Mouse (Mus musculus): Measurements from ENCODE around the gene Hmcn2. TPM values are rescaled to one million over a fixed set of nuclear protein-coding genes. Genes with fewer than 3 reads are reported as not detected.

Hmcn2 gene
- total RNA-seq, 2 experiments from 2014 or later: 0.85 TPM; not detected in 1

- no peak for ATAC-seq (replicated peaks; ENCODE audit: low FRiP score, low TSS enrichment, poor library complexity, severe bottlenecking)
Observed at GRCm38 (mm10) chr2:31304191-31304590, 10.0 kb upstream of the Hmcn2 start.

DNA sequence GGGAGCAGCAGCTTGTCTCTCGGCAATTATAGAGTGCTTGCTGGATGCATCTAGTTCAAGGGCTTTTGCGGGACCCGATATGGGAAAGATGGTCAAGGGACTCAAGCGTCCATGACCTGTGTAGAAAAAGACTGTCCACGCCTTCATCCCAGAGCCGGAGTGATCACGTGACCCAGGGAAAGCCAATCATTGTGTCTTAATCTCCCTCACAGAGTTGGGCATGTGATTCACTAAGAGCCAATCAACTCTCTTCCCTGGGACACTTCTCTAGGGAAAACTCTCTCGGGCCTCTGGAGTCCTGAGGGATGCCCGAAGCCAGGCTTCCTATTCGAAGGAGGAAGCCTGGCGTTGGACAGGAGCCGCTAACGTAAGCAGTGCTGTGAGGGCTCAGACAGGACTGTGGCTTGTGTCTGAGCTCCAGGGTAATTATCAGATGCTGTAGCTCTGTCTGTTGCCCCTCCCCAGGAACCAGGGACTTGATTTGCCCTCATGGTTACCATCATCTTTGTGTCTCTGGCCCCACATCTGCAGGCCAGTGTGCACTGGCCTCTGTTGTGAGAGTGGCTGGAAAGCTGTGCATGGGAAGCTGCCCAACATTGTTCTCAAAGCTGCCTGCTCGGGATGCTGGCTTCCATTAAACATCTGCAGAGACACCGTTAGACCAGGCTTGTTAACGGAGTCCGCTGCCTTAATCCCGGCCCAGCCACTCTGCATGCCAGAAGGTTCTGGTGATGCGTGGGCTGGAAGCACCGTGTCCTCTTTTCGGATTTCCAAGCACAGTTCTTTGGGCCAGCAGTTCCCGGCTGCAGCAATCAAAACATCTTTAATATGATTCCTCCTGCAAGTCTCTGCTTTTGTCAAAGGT lies 9.2 kb upstream of the Hmcn2 start:
- no peak for ATAC-seq (replicated peaks; ENCODE audit: low FRiP score, low TSS enrichment, poor library complexity, severe bottlenecking)

GRCm38 (mm10) chr2:31305684-31306083 lies 8.5 kb upstream of the Hmcn2 start:
- ATAC-seq (replicated peaks; ENCODE audit: low FRiP score, low TSS enrichment, poor library complexity, severe bottlenecking): no peak

DNA sequence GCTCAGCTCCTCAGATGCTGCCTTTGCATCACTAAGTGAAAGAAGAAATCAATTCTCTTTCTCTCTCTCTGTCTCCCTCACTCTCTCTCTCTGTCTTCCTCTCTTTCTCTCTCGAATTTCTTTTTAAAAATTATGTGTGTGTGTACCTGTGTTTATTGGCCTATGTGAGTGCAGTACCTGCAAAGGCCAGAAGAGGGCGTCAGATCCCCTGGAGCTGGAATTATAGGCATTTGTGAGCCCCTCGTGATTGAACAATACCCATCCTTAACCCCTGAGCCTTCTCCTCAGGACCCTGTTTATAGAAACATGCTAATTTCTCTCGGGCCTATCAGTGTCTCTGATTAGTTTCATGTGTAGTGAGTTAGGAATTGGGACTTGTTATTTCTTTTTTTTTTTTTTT lies 6.0 kb upstream of the Hmcn2 start:
- no peak for ATAC-seq (replicated peaks; ENCODE audit: low FRiP score, low TSS enrichment, poor library complexity, severe bottlenecking)

- ATAC-seq (replicated peaks; ENCODE audit: low FRiP score, low TSS enrichment, poor library complexity, severe bottlenecking): no peak
Observed at GRCm38 (mm10) chr2:31309549-31309948, 4.7 kb upstream of the Hmcn2 start.

GRCm38 (mm10) chr2:31318162-31318561 lies 3.9 kb downstream of the Hmcn2 start:
- ATAC-seq (replicated peaks; ENCODE audit: low FRiP score, low TSS enrichment, poor library complexity, severe bottlenecking): no peak

- ATAC-seq (replicated peaks; ENCODE audit: low FRiP score, low TSS enrichment, poor library complexity, severe bottlenecking): no peak
Observed at GRCm38 (mm10) chr2:31319200-31319599, 5.0 kb downstream of the Hmcn2 start.

- ATAC-seq (replicated peaks; ENCODE audit: low FRiP score, low TSS enrichment, poor library complexity, severe bottlenecking): no peak
Observed at GRCm38 (mm10) chr2:31327186-31327585, 13.0 kb downstream of the Hmcn2 start.

DNA sequence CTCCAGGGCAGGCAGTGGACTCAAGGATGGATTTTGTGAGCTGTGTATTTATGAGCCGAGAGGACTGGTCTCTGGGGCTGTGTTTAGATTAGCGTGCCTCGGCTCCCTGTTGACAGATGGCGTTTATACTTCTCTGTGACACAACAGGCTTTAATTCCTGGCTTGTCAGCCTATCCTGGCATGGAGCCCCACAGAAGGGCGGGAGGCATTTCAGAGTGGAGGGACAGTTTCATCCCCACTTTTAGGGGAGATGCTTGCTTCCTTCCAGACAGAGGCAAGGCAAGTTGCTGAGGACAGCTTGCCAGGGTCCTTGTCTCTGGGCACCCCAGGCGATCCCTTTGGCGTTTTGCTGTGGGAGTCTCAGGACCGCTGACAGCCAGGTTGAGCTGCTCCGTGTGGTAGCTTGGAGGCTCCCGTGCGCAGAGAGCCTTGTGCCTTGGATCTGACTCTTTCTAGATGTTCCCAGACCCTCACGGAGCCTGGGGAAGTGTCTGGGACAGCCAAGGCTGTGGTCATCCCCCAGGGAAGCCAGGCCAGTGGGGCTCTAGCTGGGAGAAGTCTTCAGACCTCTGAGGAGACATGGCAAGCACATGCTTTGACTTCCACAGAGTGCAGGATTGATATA lies 23.6 kb downstream of the Hmcn2 start:
- no peak for ATAC-seq (replicated peaks; ENCODE audit: low FRiP score, low TSS enrichment, poor library complexity, severe bottlenecking)

DNA sequence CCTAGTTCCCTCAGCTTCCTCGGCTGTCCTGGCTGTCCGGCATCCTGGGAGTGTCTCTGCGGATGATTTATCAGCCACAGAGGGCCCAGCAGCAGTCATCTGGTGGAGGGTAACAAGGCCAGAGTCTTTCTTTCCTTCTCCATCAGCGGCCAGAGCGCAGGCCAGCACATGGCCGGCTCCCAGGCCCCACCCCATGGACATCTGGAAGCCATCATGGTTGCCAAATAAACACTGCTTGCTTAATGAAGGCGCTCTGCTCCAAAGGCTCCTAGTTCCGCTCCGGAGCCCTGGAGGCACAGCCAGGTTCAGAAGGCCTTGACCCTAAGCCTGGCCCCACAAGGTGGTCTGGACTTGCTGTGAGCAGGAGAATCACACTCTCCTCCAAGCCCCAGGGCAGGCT lies 25.6 kb downstream of the Hmcn2 start:
- ATAC-seq (replicated peaks; ENCODE audit: low FRiP score, low TSS enrichment, poor library complexity, severe bottlenecking): no peak

DNA sequence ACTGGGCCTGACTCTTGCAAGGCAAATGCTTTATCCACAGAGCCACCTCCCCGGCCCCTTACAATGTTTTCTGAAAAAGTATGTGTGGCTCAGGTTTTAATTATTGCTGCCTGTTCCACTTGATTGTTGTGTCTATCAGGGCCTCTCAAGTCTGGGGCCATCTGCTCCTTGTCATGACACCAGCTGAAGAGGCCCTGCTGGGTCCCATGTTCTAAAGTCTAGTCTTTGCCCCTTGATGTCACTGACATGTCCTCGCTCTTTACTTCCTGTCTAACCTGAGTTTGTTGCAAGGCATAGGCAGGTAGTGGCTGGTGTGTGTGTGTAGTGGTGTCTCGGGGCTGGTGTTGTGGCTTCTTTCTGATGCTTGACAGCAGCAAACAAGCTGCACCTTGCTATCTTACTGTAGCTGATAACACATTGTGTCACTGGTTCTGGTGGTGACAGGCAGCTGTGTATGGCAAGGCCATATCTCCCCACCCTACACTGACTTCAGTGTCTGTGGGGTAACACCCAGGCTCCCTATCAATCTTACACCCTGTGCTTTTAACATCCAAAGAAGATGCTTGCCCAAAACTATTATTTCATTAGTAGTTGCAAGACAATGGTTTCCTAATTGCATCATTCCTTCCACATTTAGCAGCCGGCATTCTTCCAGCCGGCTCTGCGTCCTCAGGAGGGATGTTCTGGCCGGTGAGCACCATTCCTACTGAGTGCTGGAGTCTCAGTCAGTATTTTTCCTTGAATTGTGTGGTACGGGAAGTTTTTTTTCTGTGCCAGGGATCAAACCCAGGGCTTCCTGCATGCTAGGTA lies 27.7 kb downstream of the Hmcn2 start:
- ATAC-seq (replicated peaks; ENCODE audit: low FRiP score, low TSS enrichment, poor library complexity, severe bottlenecking): no peak

GRCm38 (mm10) chr2:31346096-31346495 lies 31.9 kb downstream of the Hmcn2 start:
- peak; percentile 65; the same call in 1 of the 2 replicates for ATAC-seq (replicated peaks; ENCODE audit: low FRiP score, low TSS enrichment, poor library complexity, severe bottlenecking)

DNA sequence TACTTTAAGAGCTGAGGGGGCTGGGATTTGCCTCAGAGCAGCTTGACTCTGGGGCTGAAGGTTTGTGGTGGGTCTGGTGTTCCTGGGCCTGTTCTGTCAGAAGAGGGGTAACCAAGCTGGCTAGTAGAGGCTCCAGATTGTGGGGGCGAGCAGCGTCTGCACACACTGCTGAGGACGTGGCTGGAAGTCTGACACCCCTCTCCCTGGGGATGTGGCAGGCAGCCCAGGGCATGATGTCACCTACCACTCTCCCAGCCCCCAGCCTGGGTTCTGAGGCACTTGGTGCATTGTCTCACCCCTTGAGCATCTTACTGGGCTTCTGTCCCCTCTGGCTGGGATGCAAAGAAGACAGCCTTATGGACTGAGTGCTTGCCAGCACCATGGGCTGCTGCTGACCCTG lies 34.2 kb downstream of the Hmcn2 start:
- ATAC-seq (replicated peaks; ENCODE audit: low FRiP score, low TSS enrichment, poor library complexity, severe bottlenecking): no peak

GRCm38 (mm10) chr2:31348850-31349249 lies 34.6 kb downstream of the Hmcn2 start:
- ATAC-seq (replicated peaks; ENCODE audit: low FRiP score, low TSS enrichment, poor library complexity, severe bottlenecking): no peak

DNA sequence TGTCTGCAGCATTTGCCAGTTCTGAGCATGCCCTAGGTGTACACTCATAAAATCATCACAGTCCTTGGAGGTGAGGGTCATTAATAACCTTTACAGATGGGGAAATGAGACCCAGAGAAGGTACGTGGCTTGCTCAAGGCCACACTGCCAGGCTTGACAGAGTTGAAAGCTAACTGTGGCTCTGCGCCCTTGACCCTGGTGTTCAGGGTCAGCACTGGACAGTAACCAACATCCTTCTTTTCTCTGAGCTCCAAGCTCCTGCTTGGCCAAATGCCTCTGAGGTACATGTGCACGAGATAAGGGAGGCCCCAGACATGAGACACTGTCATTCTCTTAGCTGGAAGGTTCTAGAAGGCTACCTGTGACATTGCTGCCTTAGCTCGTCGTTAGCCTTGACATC lies 42.6 kb downstream of the Hmcn2 start:
- ATAC-seq (replicated peaks; ENCODE audit: low FRiP score, low TSS enrichment, poor library complexity, severe bottlenecking): no peak

- no peak for ATAC-seq (replicated peaks; ENCODE audit: low FRiP score, low TSS enrichment, poor library complexity, severe bottlenecking)
Observed at GRCm38 (mm10) chr2:31359316-31359715, 45.1 kb downstream of the Hmcn2 start.

GRCm38 (mm10) chr2:31367186-31367585 lies 53.0 kb downstream of the Hmcn2 start:
- ATAC-seq (replicated peaks; ENCODE audit: low FRiP score, low TSS enrichment, poor library complexity, severe bottlenecking): no peak

DNA sequence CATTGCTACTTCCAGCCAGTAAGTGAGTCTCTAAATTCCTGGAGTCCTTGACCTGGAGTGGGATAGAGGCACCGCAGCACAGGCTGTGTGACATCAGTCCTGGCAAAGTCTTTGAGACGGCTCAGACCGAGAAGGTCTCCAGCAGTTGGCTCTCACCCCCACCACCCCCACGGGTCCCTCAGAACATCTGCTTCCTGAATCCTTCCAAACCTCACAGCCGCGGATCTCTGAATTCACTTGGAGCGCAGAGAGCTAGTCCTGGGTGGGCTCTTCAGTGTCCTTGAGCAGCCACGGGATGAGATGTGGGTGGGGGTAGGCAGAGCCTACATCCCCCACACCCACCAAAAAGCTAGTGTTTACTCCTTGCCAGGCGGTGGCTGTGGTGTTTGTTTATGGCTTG lies 57.2 kb downstream of the Hmcn2 start:
- no peak for ATAC-seq (replicated peaks; ENCODE audit: low FRiP score, low TSS enrichment, poor library complexity, severe bottlenecking)

DNA sequence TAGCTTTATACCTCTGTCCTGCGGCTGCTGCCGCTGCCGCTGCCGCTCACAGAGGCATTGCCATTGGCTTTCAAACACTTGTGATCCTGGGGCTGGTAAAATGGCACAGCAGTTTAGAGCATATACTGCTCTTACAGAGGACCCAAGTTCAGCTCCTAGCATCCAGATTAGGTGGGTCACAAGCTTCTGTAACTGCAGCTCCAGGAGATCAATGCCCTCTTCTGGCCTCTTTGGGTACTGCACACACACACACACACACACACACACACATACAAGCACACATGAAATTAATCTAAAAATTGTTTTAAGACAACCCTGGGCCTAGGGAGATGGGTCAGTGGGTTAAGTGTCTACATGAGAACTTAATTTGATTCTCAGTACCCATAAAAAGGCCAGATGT lies 58.0 kb downstream of the Hmcn2 start:
- ATAC-seq (replicated peaks; ENCODE audit: low FRiP score, low TSS enrichment, poor library complexity, severe bottlenecking): no peak

- ATAC-seq (replicated peaks; ENCODE audit: low FRiP score, low TSS enrichment, poor library complexity, severe bottlenecking): no peak
Observed at GRCm38 (mm10) chr2:31374415-31374814, 60.2 kb downstream of the Hmcn2 start.

All from megakaryocyte-erythroid progenitor cell, adult 5-6 weeks (primary cell).